Mouse (Mus musculus): Measurements from ENCODE around the gene Hk2. TPM values are rescaled to one million over a fixed set of nuclear protein-coding genes. Genes with fewer than 3 reads are reported as not detected.

Gene Hk2
- polyA plus RNA-seq (2016; fragmentation: Nextera tagmentation; extraction: Ambion mirVana): 36.1 and 39.0 TPM in 2 replicates

DNA sequence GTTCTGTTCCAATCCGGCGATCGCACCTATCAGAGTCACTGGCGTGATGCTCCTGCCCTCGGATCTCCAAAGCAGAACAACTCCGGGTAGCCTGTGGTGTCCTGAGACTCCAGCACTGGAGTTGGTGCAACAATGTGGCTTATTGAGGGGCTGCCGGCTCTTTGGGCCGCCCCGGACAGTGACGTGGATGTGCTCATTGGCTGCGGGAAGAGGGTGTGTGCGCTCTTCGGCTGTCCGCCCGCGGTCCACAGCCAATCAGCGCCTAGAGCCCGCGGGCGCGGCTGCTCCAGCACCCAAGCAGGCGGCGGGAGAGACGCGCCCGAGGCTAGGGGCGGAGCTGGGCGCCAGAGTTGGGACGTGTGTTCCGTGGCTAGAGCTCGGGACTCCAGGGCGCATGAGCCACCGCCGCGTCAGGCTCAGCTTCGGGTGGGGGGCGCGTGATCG, at the start of gene Hk2:
Gene Hk2 (minus strand): TSS at position 134 of the 444 bp plus-strand sequence.
- peaks cover 11% of the 10 kb centered on the region for H3K27me3 ChIP-seq (ENCODE audit: poor library complexity, severe bottlenecking)
- H3K4me1 ChIP-seq: peaks cover 45% of the 10 kb centered on the region
- H3K36me3 ChIP-seq (replicated peaks): peaks cover 9% of the 10 kb centered on the region; the same call in 1 of the 2 replicates
- H3K27ac ChIP-seq: peak within 1 kb of the TSS; percentile 91
- under 1% methylated on average over 38 of the region's 39 CpGs for WGBS
- peak within 1 kb of the TSS; percentile 76 for H3K4me3 ChIP-seq
- H3K9me3 ChIP-seq: no peaks in the 10 kb centered on the region
- DNase-seq (ENCODE audit: extremely low spot score, low spot score): peak; percentile 89

DNA sequence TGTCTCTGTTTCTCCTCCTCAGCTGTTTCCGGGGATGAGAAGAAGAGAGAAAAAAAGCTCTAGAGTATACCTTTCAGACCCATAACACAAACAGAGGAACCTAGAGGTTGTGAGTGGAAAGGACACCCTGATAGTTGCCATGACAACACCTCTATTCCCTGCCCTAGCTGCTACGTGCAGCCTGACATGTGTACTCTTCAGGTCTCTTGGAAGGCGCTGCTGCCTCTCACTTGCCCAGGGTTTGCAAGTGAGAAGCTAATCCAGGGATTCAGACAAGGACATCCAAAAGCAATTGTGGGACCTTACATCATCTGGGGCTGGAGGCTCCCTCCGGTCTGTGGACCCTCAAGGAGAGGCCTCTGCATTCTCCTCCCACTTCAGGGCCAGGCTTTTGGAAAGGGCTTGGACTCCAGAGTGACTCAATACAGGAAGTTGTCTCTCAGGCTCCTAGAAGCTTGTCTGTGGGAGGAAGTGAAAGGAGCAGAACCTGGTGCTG, 47.6 kb upstream of the Hk2 start:
- Histone ChIP-seq H3K27me3 (ENCODE audit: poor library complexity, severe bottlenecking) (no peaks in the 10 kb centered on the region), H3K4me1 (peaks cover 6% of the 10 kb centered on the region; the same call in 1 of the 2 replicates), H3K4me3 (no peak overlapping the region), H3K9me3 (no peaks in the 10 kb centered on the region), H3K27ac (no peak overlapping the region), H3K36me3 (replicated peaks) (no peaks in the 10 kb centered on the region)
- 64% methylated on average over 4 of the region's 4 CpGs for WGBS
- no peak for DNase-seq (ENCODE audit: extremely low spot score, low spot score)

- WGBS: 84% methylated on average over 3 of the region's 3 CpGs
- H3K9me3 ChIP-seq: no peaks in the 10 kb centered on the region
- no peak for DNase-seq (ENCODE audit: extremely low spot score, low spot score)
- H3K4me1 ChIP-seq: peaks cover 6% of the 10 kb centered on the region; the same call in 1 of the 2 replicates
- no peaks in the 10 kb centered on the region for H3K27me3 ChIP-seq (ENCODE audit: poor library complexity, severe bottlenecking)
- no peak overlapping the region for H3K27ac ChIP-seq
- H3K36me3 ChIP-seq (replicated peaks): no peaks in the 10 kb centered on the region
- H3K4me3 ChIP-seq: no peak overlapping the region
These were observed 46.5 kb upstream of the Hk2 start for GRCm38 (mm10) chr6:82820716-82821115.

GRCm38 (mm10) chr6:82814821-82815220, 40.6 kb upstream of the Hk2 start:
- H3K4me1 ChIP-seq: no peaks in the 10 kb centered on the region
- H3K4me3 ChIP-seq: no peak overlapping the region
- H3K27ac ChIP-seq: no peak overlapping the region
- no peak for DNase-seq (ENCODE audit: extremely low spot score, low spot score)
- no peaks in the 10 kb centered on the region for H3K9me3 ChIP-seq
- no peaks in the 10 kb centered on the region for H3K36me3 ChIP-seq (replicated peaks)
- WGBS: 85% methylated on average over 4 of the region's 4 CpGs
- H3K27me3 ChIP-seq (ENCODE audit: poor library complexity, severe bottlenecking): no peaks in the 10 kb centered on the region

- no peaks in the 10 kb centered on the region for H3K4me1 ChIP-seq
- no peaks in the 10 kb centered on the region for H3K27me3 ChIP-seq (ENCODE audit: poor library complexity, severe bottlenecking)
- H3K27ac ChIP-seq: no peak overlapping the region
- no peaks in the 10 kb centered on the region for H3K36me3 ChIP-seq (replicated peaks)
- no peak for DNase-seq (ENCODE audit: extremely low spot score, low spot score)
- H3K9me3 ChIP-seq: no peaks in the 10 kb centered on the region
- no peak overlapping the region for H3K4me3 ChIP-seq
- WGBS: 80% methylated on average over 7 of the region's 7 CpGs
These were observed 33.9 kb upstream of the Hk2 start for GRCm38 (mm10) chr6:82807984-82808700.

DNA sequence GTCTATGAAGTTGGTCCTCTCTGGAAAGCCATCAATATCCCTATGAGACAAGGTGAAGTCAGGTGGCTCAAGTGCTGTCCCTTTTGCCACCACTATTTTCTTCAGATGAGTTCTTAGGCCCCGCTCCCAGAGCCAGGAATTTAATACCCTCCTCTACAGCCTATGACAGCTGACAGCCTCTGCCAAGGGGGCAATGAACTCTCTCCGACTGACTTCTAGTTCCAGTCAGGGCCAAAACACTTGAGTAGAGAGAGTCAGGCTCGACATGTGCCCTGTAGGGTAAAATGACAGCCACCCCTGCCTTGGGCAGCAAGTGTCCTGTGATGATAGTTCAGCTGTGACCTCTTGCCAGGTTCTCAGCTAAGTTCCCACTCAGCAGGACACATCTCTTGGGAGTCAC, 32.7 kb upstream of the Hk2 start:
- Histone ChIP-seq H3K27me3 (ENCODE audit: poor library complexity, severe bottlenecking) (no peaks in the 10 kb centered on the region), H3K36me3 (replicated peaks) (no peaks in the 10 kb centered on the region), H3K4me3 (no peak overlapping the region), H3K9me3 (no peaks in the 10 kb centered on the region), H3K27ac (no peak overlapping the region), H3K4me1 (no peaks in the 10 kb centered on the region)
- 78% methylated on average over 3 of the region's 3 CpGs for WGBS
- DNase-seq (ENCODE audit: extremely low spot score, low spot score): no peak

DNA sequence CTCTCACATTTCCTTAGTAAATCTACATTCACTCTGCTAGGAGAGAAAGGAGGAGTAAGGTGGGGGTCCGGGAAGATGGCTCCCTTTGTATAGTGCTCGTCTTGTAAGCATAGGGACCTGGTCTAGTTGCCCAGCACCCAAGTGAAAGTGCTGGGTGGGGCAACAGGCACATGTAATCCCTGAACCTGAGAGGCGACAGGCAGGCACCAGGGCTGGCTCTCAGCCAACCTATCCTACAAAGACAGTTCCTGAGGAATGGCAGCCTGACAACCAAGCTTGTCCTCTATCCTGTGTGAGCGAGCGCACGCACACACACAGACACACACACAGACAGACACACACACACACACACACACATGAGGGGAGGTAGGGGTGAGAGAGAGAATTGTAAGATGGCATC, 32.2 kb upstream of the Hk2 start:
- Histone ChIP-seq H3K27ac (no peak overlapping the region), H3K4me3 (no peak overlapping the region), H3K27me3 (ENCODE audit: poor library complexity, severe bottlenecking) (no peaks in the 10 kb centered on the region), H3K36me3 (replicated peaks) (no peaks in the 10 kb centered on the region), H3K9me3 (no peaks in the 10 kb centered on the region), H3K4me1 (no peaks in the 10 kb centered on the region)
- 86% methylated on average over 6 of the region's 6 CpGs for WGBS
- DNase-seq (ENCODE audit: extremely low spot score, low spot score): no peak

DNA sequence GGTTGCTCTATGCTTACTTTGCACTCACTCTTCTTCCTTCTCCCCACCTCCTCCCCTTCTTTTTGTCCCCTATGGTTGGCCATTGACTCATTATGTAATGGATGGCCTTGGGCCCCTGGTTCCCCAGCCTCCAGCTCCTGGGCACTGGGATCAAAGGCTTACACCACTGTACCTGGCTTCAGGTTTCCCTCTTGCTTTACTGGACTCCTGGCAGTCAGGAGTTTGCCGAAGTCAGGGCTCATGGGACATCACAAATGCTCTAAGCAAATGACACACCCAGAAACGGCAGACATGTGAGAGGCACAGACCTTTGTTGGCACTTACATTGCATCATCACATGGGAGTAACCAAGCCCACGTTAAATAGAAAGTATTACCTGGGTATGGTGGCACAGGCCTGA, 31.6 kb upstream of the Hk2 start:
- no peak for DNase-seq (ENCODE audit: extremely low spot score, low spot score)
- H3K4me3 ChIP-seq: no peak overlapping the region
- no peaks in the 10 kb centered on the region for H3K9me3 ChIP-seq
- no peaks in the 10 kb centered on the region for H3K36me3 ChIP-seq (replicated peaks)
- H3K27ac ChIP-seq: no peak overlapping the region
- 82% methylated on average over 3 of the region's 3 CpGs for whole genome bisulfite sequencing
- no peaks in the 10 kb centered on the region for H3K27me3 ChIP-seq (ENCODE audit: poor library complexity, severe bottlenecking)
- H3K4me1 ChIP-seq: no peaks in the 10 kb centered on the region

GRCm38 (mm10) chr6:82804984-82805383, 30.7 kb upstream of the Hk2 start:
- DNase-seq (ENCODE audit: extremely low spot score, low spot score): no peak
- Histone ChIP-seq H3K36me3 (replicated peaks) (no peaks in the 10 kb centered on the region), H3K4me1 (no peaks in the 10 kb centered on the region), H3K4me3 (no peak overlapping the region), H3K9me3 (no peaks in the 10 kb centered on the region), H3K27me3 (ENCODE audit: poor library complexity, severe bottlenecking) (no peaks in the 10 kb centered on the region), H3K27ac (no peak overlapping the region)
- 85% methylated on average over 3 of the region's 3 CpGs for WGBS

GRCm38 (mm10) chr6:82798202-82798737, 24.0 kb upstream of the Hk2 start:
- Histone ChIP-seq H3K4me3 (no peak overlapping the region), H3K27ac (no peak overlapping the region; the same call in 1 of the 2 replicates), H3K36me3 (replicated peaks) (no peaks in the 10 kb centered on the region), H3K27me3 (ENCODE audit: poor library complexity, severe bottlenecking) (no peaks in the 10 kb centered on the region), H3K4me1 (peaks cover 11% of the 10 kb centered on the region), H3K9me3 (no peaks in the 10 kb centered on the region)
- no peak for DNase-seq (ENCODE audit: extremely low spot score, low spot score)
- 69% methylated on average over 3 of the region's 3 CpGs for WGBS

DNA sequence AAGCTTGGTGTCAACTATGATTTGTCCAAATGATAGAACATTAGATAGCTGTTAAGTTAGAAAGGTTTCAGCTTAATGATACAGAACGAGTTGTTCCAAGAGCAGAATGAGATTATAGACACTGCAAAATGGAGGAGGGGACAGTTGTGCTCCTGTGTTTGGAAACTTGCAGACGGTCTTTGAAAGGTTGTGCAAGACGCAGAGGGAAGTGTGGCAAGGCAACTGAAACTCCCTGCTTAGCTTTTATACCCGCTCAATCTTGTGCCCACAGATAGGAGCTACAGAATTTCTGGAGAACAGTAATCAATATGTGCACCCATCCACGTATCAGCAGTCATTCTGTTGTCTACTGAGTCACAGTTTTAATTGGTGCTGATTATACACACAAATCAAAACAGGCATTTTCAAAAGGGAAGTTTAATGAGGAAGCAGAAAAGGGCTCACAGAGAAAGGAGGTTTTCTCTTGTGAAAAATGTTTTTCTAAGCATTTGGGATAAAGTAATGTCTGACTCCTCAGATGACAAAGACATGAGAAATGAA, 23.1 kb upstream of the Hk2 start:
- Histone ChIP-seq H3K27me3 (ENCODE audit: poor library complexity, severe bottlenecking) (no peaks in the 10 kb centered on the region), H3K27ac (no peak overlapping the region), H3K4me1 (peaks cover 11% of the 10 kb centered on the region), H3K4me3 (no peak overlapping the region), H3K9me3 (no peaks in the 10 kb centered on the region), H3K36me3 (replicated peaks) (no peaks in the 10 kb centered on the region)
- DNase-seq (ENCODE audit: extremely low spot score, low spot score): no peak
- WGBS: 66% methylated on average over 5 of the region's 5 CpGs

DNA sequence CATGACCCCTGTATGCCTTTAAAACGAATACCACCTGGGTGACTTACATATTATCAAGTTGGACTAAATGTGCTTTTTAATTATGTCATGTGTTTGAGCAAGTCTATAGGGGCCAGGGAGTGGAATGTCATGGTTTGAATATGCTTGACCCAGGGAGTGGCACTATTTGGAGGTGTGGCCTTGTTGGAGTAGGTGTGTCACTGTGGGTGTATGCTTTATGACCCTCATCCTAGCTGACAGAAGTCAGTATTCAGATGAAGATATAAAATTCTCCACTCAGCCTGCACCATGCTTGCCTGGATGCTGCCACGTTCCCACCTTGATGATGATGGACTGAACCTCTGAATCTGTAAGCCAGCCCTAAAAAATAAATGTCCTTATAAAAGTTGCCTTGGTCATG, 16.6 kb upstream of the Hk2 start:
- 80% methylated on average over 2 of the region's 2 CpGs for WGBS
- no peak overlapping the region for H3K27ac ChIP-seq
- H3K4me3 ChIP-seq: no peak overlapping the region
- H3K4me1 ChIP-seq: no peaks in the 10 kb centered on the region
- no peaks in the 10 kb centered on the region for H3K36me3 ChIP-seq (replicated peaks)
- no peaks in the 10 kb centered on the region for H3K9me3 ChIP-seq
- H3K27me3 ChIP-seq (ENCODE audit: poor library complexity, severe bottlenecking): no peaks in the 10 kb centered on the region
- no peak for DNase-seq (ENCODE audit: extremely low spot score, low spot score)

DNA sequence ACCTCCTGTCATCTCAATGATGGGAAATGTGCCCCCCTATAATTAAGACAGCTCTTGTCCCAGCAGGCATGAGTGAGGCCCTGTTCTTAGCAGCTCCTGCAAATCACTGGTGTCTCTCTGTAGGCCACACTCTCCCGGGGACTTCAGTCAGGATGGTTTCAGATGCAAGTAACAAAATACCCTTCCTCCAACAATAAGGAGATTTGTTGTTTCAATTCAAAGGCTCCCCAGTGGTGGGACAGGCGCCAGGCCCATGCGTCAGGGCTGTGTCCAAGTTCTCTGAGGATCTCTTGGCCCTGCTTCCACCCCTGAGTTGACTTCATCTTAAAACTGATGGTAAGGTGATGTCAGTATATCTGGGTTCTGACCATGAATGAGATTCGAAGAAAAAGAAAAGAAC, 9.7 kb upstream of the Hk2 start:
- Histone ChIP-seq H3K4me3 (no peak overlapping the region), H3K9me3 (no peaks in the 10 kb centered on the region), H3K27me3 (ENCODE audit: poor library complexity, severe bottlenecking) (no peaks in the 10 kb centered on the region), H3K36me3 (replicated peaks) (no peaks in the 10 kb centered on the region), H3K27ac (no peak overlapping the region), H3K4me1 (no peaks in the 10 kb centered on the region)
- DNase-seq (ENCODE audit: extremely low spot score, low spot score): no peak
- 69% methylated on average over 4 of the region's 4 CpGs for WGBS
